Mouse (Mus musculus) cortical plate, adult 2 months (tissue): Measurements from ENCODE around the gene Ryr3. TPM values are rescaled to one million over a fixed set of nuclear protein-coding genes. Genes with fewer than 3 reads are reported as not detected.

ENCODE experiments used
- H3K27ac ChIP-seq: fragments of 200-500 bp; 2 replicates; pipeline ENCODE4 v1.5.1; 2012; ENCODE audit warnings: low read length, control low read depth, inconsistent platforms; ENCODE audit not compliant: insufficient read depth
- H3K4me1 ChIP-seq: fragments of 200-500 bp; 2 replicates; pipeline ENCODE4 v1.6.1; 2011; ENCODE audit warnings: low read length; ENCODE audit not compliant: control insufficient read depth, insufficient read depth
- H3K4me3 ChIP-seq: fragments of 200-500 bp; 2 replicates; pipeline ENCODE4 v1.5.1; 2011; ENCODE audit warnings: mild to moderate bottlenecking, low read length, control low read depth; ENCODE audit not compliant: insufficient read depth
- CTCF ChIP-seq: fragments of 200-500 bp; IDR thresholded peaks from 2 replicates; pipeline ENCODE4 v1.5.1; 2011; ENCODE audit warnings: mild to moderate bottlenecking, control low read depth, low read length; ENCODE audit not compliant: insufficient read depth; ENCODE audit errors: extremely low read depth
- POLR2A ChIP-seq: fragments of 200-500 bp; IDR thresholded peaks from 2 replicates; pipeline ENCODE4 v1.6.1; 2011; ENCODE audit warnings: mild to moderate bottlenecking, low read length, control low read depth; ENCODE audit not compliant: insufficient read depth; ENCODE audit errors: extremely low read depth
- polyA plus RNA-seq: library from polyadenylated mRNA; depleted of rRNA; stranded (reverse); fragments of >200 nt; gene quantifications from 2 replicates; pipeline ENCODE4 v1.2.3, GENCODE M21; 2012

Ryr3 gene
- polyA plus RNA-seq, 1 experiment: 23.2 TPM

- Histone ChIP-seq H3K4me3 (no peak overlapping the region), H3K27ac (no peak overlapping the region), H3K4me1 (no peaks in the 10 kb centered on the region)
- TF ChIP-seq CTCF: no peak
- TF ChIP-seq POLR2A: no peak
These were observed 158.0 kb downstream of the Ryr3 start for GRCm38 (mm10) chr2:113058914-113059313.

GRCm38 (mm10) chr2:113058116-113058515, 158.8 kb downstream of the Ryr3 start:
- no peak for TF ChIP-seq CTCF
- no peak for TF ChIP-seq POLR2A

DNA sequence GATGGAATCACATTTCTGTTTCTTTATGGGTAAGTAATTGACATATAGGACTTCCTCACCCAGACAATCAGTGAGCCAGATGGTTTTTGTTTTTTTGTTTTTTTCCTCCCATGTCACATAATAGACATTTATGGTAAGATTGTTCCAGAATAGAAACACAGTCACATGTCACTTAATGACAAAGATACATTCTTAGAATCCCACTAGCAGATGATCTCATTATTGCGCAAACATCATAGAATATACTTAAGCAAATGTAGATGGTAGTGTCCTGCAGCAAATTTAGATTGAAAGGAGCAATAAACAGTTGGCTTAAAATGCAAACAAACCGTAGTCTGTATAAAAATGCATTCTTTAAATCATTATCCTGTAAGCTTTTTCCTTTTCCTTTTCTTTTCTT, 161.3 kb downstream of the Ryr3 start:
- no peak overlapping the region for H3K27ac ChIP-seq

More at GRCm38 (mm10) chr2:113058116-113058515, 158.8 kb downstream of the Ryr3 start:
- Histone ChIP-seq H3K27ac (no peak overlapping the region), H3K4me3 (no peak overlapping the region), H3K4me1 (no peaks in the 10 kb centered on the region)

GRCm38 (mm10) chr2:113049831-113050230, 167.1 kb downstream of the Ryr3 start:
- TF ChIP-seq POLR2A (no peak), CTCF (no peak)

More for the DNA sequence above, 161.3 kb downstream of the Ryr3 start:
- Histone ChIP-seq H3K4me1 (no peaks in the 10 kb centered on the region), H3K4me3 (no peak overlapping the region)
- TF ChIP-seq CTCF (no peak), POLR2A (no peak)

DNA sequence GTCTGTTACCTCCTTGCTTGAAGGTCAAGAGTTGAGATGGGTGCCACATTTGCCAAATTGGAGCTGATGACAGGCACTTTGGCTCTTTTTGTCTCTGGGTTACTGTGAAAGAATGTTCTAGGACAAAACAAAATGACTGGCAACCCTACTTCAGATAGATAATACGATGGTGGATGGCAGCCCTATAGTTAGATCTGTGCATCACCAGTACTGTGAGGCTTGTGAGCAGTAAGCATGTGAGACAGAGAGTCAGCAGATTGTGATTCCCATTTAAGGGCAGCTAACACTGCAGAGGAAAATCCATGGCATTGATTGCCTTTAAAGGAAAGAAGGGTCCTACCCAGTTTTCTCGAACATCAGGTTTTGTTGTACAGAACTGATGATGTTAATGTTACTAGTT, 180.3 kb downstream of the Ryr3 start:
- no peak overlapping the region for H3K27ac ChIP-seq
- H3K4me3 ChIP-seq: no peak overlapping the region
- TF ChIP-seq POLR2A (no peak), CTCF (no peak)
- no peaks in the 10 kb centered on the region for H3K4me1 ChIP-seq

More at GRCm38 (mm10) chr2:113049831-113050230, 167.1 kb downstream of the Ryr3 start:
- H3K4me1 ChIP-seq: no peaks in the 10 kb centered on the region
- H3K4me3 ChIP-seq: no peak overlapping the region
- no peak overlapping the region for H3K27ac ChIP-seq

DNA sequence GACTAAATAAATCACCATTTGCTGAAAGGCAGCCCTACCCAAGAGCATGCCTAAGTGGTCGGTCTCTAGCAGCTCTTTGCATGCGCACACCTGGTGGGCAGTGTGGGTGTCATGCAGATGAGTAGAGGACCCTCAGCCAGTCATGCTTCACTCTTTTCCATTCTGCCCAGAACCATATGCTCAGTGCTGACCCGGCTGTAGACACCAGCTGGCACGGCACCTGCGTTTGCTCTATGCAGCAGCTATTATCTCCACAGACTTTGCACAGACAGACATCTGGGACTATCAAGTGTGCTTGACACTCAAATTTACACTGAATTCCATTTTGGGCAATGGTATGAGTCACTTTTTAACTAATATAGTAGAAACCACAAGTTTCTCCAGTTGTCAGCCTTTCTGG, 186.2 kb downstream of the Ryr3 start:
- no peak for TF ChIP-seq CTCF
- TF ChIP-seq POLR2A: no peak
- H3K4me3 ChIP-seq: no peak overlapping the region
- H3K27ac ChIP-seq: no peak overlapping the region
- H3K4me1 ChIP-seq: no peaks in the 10 kb centered on the region

GRCm38 (mm10) chr2:113019896-113020295, 197.0 kb downstream of the Ryr3 start:
- TF ChIP-seq CTCF (no peak), POLR2A (no peak)
- no peaks in the 10 kb centered on the region for H3K4me1 ChIP-seq
- no peak overlapping the region for H3K4me3 ChIP-seq
- H3K27ac ChIP-seq: no peak overlapping the region

DNA sequence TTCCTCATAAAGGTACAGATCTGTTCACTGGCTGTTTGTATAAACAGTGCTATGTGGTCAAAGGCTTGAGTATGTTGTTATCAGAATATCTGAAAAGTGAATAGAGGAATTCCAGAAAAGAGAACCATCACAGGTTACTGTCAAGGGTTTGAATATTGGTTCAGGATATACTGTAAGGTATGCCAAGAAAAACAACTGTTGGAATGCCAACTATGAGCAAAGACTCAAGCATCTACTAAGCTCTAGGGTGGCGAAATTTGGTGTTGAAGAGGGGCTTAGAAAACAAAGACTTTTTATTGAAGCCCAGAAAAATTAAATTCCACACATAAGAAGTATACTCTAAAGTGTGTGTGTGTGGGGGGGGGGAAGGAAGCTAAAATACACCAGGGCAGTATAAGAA, 198.6 kb downstream of the Ryr3 start:
- H3K27ac ChIP-seq: no peak overlapping the region
- no peak for TF ChIP-seq CTCF
- no peaks in the 10 kb centered on the region for H3K4me1 ChIP-seq
- H3K4me3 ChIP-seq: no peak overlapping the region

DNA sequence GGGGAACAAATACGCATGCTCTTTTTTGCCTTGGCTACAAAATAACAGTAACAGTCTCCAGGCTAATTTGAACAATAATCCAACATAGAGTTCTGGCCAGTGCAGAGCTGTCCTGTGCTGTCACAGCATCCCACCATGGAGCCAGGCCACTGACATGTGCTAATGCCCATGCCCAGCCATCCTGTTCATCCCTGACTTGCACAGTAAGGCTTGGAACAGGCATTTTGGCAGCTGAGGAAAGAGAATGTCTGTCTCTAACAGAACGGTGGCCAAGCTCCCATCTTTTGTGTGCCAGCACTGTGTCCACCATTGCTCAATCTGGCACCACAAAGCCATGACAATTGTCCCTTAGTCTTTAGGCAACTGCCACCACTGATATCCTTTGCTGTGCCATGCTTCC, 200.7 kb downstream of the Ryr3 start:
- no peak overlapping the region for H3K27ac ChIP-seq
- H3K4me3 ChIP-seq: no peak overlapping the region
- no peaks in the 10 kb centered on the region for H3K4me1 ChIP-seq
- TF ChIP-seq POLR2A (no peak), CTCF (no peak)

DNA sequence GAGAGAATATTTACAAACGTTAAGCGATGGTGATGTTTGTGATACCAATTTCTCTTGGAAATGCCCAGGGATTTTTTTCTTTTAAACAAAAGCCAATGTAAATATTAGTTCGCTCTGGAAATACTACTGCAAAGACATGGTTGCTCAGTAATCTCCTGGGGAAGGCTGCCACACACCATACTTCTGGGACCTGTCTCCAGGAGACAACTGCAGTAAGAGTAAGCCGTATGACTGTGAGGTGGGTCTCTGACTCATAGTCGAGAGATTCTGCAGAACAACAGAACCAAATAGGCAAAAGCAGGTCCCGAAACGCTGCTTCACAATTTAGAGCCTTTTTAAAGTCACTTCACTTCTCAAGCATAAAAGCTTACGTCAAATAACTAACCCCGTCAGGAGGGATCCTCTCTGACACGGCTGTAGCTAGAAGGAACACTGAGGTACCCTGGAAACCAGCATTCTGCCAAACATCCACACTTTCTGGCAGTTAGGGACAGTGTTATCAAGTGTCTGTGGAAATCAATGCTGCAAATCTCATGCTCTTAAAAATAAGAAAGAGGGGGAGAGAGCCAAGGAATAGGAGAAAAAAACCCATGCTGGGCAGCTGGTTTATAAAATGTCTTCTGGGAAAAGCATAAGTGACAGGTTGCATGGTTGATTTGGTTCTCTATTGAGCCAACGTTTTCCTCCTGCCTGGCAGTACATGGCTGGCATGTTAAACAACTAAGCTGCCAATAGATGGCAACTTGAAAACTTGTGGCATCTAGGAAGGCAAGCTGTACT, 207.7 kb downstream of the Ryr3 start:
- TF ChIP-seq POLR2A: no peak
- no peak for TF ChIP-seq CTCF
- Histone ChIP-seq H3K4me1 (no peaks in the 10 kb centered on the region; the same call in 1 of the 2 replicates), H3K4me3 (no peak overlapping the region), H3K27ac (no peak overlapping the region)
